Mouse (Mus musculus): Measurements from ENCODE around the gene Pcsk7.

Gene Pcsk7

DNA sequence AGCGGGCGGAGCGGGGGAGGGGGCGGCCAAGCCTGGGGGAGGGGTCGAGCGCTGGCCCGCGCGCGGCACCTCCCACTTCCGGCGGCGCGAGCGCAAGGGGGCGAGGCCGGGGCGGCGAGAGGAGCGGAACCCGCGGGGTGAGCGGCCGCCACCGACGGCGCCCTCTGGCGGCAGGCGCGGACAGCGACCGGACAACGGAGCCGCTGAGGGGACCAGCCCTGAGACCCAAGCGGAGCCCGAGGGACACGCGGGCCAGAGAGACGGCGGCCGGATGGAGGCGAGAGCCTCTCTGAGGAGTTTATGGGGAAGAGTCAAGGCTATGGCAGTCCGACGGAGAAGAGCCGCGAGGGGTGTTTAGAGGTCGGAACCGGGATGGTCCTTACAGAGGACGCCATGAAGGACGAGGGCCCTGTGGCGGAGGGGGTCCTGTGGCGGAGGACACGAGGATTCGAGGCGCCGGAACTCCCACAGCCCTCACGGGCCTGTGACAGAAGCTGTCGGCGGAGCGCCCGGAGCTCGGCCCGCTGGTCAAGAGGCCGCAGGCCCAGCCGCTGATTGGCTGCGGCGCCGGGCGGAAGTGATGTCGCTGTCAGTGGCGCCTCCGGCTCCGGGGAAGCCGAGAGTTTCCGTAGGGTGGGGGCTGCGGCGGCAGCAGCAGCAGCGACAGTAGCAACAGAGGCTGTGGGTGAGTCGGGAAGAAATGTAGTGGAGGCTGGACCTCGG is at the start of gene Pcsk7, which contains the start of gene Rnf214:
Gene Pcsk7, plus strand, starts transcription at position 143 of the 723 bp plus-strand sequence.
Gene Rnf214, minus strand, starts transcription at position 557 of the 723 bp plus-strand sequence.
- peak; percentile 94 for DNase-seq

DNA sequence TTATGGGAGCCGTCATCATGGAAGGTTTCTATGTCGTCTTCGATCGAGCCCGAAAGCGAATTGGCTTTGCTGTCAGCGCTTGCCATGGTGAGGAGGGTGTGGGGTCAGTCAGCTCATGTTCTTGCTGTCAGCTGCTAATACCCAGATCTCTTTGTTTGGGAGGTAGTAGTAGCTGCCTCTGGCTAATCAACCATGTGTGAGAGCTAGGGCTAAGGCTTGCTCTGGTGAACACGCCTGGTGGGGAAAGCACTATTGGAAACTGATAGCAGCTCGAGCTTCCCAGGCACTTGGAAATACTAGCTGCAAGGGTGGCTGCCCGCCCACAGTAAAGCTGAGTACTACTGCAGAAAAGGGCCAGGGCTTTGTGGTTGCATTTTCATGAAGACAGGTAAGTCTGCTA is 46.9 kb upstream of the Pcsk7 start:
- no peak for DNase-seq

DNA sequence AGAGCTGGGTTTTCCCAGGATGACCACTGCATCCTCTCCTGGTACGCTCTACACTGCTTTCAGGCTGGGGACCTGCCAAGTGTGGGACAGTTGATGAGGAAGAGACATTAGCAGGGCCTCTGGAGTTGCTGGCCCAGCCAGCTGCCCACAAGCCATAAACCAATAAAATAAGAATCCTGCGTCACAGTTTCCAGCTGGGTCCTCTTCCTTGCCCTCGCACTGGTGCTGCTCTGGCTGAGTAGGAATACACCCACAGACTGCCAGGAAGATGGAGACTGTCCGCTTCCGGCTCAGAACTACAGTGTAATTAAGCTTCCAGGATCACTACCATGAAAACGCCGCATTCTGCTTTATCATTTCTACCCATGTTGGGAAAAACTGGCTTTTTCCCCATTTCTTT is 44.5 kb upstream of the Pcsk7 start:
- DNase-seq, result no peak

DNA sequence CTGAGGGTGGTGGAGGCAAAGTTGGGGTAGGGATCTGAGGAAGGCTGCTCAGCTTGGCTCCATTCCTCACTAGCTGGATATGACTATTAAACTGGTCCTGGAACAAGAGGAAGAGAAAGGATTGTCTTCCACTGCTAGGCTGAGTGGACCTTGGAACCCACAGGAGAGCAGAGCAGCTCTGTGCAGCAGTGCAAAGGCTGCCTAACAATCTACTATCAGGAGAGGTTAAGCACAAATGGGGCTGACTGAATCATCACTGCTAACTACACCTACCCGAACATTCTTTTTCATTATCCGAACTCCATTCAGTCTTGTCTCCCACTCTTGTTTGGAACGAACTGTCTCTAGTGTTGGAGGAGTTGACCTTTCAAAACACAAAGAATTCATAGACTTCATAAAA is 37.1 kb upstream of the Pcsk7 start:
- DNase-seq, result no peak

DNA sequence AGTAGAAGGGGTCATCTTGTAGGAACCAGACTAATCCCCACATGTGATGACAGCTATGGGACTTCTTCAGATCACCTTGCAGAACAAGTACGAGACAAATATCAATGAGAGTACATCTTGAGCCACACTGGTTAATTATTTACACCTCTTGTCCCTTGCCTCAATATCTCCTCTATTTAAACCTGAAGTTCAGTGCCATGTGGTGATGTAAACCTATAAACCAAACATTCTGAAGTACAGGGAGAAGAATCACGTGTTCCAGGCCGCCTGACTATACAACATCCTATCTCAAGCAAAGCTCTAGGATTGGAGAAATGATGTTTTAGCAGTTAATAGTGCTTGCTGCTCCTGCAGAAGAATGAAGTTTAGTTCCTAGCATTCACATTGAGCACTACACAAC is 36.0 kb upstream of the Pcsk7 start:
- no peak for DNase-seq

DNA sequence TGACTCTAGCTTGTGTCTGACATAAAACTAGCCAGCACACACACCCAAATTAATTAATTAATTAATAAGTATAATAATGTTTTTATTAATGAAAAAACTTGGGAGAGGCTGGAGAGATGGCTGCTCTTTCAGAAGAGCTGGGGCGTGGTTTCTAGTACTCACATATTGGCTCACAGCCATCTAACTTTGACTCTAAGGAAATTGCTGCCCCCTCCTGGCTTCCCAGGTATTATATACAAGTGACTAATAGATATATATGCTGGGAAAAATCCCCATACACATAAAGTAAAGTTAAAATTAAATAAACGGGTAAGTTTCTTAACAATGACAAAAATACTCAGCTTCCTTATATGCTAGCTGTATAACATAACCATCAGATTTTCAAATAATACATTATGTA is 28.4 kb upstream of the Pcsk7 start:
- no peak for DNase-seq

DNA sequence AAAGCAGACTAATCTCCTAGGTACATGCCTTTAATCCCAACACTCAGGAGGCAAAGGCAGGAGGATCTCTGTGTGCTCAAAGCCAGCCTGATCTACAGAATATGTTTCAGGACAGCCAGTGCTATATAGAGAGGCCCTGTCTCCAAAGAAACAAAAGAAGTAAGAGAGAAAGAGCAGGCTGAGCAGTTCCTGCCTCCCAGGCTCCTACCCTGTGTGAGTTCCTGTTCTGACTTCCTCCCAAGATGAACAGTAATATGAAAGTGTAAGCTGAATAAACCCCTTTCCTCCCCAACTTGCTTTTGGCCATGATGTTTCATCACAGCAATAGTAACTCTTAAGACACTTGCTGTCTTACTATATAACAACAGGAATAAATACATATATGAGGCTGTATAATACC is 12.6 kb upstream of the Pcsk7 start:
- no peak for DNase-seq

DNA sequence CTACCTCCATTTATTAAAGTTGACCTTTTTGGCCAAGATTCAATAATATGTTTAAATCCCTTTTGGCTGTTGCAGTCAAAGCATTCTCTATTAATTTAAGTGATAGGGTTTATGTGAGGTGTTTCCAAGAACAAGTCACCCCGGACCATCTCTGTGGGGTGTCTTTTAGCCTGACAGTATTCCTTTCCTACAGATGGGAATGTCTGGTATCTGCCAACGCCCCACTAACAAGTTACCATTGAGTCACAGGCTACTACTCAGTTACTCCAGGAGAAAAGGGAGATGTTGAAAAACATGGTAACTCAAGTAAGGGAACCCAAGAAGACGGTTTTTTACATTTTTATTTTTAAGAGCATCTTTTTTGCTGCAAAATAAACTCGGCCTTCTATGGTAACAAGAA is 1.1 kb upstream of the Pcsk7 start:
- no peak for DNase-seq

DNA sequence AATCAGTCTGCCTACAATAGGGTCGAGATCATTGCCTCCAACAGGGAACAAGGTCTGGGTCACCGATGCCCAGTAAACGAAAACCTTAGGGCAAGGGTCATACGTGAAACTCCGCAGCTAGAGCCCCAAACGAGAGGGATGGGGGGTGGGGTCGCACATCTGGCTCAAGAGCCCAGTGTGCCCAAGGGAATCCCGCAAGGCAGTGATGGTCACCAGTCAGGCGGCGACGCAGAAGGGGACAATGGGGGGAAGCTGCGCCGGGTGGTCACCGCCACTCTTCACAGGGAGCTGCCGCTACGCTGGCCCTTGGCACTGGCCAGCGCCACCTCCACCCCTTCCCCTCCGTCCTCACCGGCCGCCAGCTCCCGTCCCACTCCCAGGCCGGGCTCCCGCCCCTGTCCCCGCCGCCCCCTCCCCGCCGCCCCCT is 473 bp upstream of the Pcsk7 start:
- DNase-seq, result peak; percentile 62

DNA sequence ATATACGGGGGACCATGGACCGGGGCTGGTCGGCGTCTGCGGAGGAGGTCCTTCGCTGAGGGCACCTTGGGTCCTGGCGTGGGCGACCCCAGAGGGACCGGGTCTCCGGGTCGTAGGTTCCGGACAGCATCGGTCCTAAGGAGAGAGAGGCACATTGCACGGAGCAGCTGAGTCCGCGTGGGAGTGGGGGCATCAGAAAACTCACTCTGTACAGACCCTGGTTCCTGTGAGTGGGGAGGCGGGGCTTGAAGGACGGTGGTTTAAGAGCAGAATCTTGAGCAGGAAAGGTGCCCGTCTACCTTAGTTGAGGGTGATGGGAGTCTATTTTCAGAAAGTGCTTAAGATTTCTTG is 756 bp downstream of the Pcsk7 start:
- DNase-seq, result no peak

DNA sequence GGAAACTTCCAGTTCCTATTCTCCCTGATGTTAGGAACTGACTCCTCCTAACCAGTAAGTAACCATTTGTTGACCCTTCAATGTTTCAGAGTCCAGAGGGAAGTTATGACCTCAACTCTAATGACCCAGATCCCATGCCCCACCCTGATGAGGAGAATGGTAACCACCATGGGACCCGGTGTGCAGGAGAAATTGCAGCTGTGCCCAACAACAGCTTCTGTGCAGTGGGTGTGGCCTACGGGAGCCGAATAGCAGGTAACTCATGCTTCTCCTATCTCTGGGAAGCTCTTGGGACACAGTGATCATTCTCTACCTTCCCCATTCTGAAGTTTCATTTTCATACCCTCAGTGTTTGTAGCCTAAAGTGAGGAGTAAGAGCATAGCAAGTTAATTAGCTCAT is 4.7 kb downstream of the Pcsk7 start:
- DNase-seq, result no peak

DNA sequence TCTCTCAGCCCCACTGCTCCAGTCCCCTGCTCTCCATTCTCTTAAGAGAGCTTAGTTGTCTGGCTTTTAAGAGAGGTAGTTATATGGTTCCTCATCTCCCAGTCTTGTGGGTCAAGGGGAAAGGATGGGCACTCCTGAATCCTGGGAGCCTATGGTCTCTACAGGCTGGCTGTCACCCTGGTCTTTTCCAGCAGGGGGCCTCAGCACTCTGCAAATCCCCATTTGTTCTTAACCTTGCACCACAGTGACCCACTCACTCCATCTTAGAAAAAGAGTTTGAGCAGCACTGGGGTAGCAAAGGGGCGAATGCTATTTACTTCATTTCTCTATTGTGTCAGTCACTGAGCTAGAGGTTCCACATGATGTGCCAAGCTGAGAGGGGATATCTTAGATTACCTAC is 5.4 kb downstream of the Pcsk7 start:
- DNase-seq, result peak; percentile 43

DNA sequence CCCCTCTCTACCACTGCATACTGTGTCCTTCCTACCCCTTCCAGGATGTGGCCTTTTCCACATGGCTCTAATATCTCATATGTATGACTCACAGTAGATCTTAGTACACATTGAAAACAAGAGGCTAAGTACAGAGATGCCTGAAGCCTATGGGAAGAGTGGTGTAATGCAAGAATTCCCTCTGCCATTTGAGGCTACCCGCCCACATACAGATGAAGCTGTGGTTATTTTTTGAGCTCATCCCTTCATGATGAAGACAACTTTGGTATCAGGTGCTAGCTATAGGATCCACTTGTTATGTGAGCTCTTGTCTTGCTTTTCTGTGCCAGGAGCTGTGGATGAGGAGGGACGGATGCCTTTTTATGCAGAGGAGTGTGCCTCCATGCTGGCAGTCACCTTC is 9.4 kb downstream of the Pcsk7 start:
- no peak for DNase-seq

DNA sequence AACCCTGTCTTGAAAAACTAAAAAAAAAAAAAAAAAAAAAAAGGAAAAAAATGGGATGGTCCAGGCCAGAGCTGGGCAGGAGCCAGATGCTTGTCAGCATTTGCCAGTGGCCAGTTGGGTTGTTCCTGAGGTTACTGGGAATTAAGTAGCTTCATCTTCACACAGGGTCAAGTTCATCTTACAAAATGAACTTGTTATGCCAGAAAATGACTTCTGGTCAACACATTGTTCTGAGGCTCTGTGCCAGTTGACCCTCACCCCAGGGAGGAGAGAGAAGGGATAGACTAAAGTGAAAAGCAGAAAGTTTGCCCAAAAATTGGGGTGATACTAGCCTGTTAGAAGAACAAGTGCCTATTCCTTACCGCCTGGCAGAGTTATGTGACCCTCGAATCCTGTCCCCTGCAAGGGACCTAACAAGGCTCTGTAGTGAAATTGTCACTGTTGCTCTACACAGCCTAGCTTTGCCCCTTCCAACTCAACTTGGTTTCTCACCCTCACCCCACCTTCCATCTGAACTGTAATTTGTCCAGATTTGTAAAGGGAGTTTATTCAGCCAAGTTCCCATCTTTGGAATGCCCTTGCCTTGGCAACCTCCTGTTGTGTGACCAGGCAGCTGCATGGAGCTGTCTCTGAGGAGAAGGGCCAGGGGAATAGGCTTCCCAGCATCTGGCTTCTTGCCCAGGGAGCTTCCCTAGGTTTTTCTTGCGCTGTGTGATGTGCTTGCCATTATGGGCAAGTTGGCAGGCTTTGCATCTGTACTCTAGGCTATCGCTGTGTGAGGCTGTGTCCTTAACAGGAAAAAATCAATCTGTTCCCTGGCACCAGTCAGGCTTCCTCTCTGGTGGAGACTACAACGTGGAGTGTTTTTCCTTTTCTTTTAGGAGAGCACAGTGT is 11.0 kb downstream of the Pcsk7 start:
- no peak for DNase-seq

DNA sequence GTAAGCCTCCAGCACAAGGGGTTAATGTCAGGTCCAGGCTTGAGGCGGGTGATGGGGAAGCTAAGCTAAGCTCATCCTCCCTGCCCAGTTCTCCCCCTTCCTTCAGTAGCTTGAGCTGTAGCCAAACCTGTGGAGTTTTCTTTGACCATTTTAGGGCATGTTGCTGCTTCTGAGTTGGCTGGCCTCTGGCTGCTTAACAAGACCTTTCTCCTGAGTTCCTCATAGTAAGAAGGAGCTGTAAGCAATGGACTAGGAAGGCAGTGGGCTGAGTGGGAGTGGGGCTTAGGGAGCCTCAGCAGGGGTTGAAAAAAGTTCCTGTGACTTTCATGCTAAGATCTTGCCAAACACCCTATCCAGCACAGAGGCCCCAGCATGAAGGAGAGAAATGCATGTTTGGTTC is 13.6 kb downstream of the Pcsk7 start:
- DNase-seq, result no peak

DNA sequence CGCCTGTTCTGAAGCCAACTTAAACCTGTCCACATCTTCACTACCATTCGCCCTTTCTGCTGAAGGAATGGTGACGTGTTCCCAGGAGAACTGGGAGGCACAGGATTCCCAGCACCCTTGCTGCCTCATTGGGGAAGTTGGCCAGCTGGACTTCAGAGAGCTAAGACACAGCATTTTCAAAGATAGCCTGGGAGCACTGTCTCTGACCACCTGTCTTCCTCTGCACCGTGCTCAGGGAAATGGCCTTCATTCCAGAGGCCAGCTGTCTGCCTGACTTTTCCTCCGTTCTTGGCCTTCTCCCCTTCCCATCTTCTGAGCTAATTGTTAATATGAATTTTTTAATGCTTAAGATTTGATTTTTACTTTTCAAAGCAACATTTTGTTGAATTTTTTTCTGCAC is 23.0 kb downstream of the Pcsk7 start:
- DNase-seq, result no peak

DNA sequence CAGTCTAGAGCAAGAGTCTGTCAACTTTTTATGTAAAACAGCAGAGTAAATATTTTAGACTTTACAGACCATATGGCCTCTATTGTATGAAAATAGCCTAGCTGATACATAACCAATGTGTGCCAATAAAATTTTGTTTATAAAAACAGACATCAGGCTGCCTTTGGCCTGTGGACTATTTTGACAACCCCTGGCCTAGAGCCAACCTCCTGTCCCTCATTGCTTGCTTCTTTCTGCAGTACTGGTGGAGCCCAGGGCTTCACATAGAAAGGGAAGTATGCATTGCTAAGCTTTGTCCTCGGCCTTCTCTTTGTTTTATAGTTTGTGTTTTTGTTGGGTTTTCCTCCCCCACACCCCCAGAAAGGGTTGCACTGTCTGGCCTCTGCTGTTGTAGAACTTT is 25.7 kb downstream of the Pcsk7 start:
- no peak for DNase-seq

DNA sequence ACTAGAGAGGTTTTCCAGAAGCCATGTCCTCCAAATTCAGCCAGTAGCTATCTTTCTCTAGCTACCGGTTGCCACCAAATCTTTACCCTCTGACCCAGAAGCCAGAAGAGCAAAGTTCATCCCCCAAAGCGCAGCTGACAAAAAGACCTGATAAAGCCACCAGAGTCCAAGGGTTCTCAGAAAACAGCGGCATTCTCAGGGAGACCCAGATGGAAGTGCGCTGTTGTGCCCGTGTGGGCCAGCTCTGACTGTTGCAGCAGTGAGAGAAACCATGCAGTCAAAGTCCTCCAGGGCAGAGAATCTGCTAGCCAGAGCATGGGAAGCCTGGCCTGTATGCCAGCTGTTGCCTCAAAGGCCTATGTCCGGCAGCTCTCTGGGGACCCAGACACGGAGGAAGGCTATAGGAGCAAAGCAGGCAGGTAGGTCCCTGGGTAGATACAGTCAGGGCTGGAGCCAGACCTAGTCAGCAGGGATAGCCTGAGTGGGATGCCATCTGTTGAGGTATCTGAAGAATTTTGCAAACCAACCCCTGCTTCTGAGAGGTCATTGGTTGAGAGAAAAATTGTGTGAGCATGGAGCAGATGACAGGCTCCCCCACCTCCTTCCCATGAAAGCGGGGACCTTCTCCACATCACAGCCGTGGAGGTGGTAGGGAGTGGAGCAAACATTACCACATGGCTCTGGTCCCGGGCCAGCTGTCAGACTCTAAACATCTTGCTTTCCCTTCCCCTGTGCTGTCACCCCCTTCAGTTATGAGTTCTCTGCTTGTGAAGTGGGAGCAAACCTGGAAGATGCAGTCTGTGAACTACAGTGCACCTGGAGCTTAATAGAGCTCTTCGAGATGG is 26.5 kb downstream of the Pcsk7 start:
- DNase-seq, result peak; percentile 19

DNA sequence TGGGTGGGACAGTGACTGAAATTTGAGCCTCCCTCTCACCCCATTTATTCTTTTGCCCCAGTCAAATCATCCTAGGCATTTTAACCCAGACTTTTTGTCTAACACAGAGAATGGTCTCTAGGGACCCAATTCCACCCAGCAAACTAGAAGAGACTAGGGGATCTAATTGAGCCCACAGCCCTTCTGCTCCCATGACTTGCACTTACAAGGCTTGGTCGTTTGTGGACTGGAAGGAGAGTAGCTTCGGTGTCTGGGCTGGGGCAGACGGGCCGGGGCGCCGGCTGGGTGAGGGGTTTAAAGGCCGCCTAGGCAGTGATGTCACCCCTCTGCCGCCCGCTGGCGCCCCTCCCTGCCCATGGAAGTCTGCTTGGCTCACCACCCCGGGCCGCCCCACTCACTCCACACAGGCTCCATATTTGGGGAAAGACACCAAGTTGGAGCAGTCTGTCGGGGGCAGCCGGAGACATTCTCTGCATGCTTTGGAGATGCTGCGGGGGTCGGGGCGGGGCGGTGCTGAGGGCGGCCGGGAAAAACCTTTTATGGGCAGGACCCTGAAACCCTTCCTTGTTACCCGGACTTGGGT is 29.4 kb downstream of the Pcsk7 start, which contains the start of gene Tagln:
Gene Tagln, minus strand, starts transcription at position 431 of the 583 bp plus-strand sequence.
- DNase-seq, result peak; percentile 37

DNA sequence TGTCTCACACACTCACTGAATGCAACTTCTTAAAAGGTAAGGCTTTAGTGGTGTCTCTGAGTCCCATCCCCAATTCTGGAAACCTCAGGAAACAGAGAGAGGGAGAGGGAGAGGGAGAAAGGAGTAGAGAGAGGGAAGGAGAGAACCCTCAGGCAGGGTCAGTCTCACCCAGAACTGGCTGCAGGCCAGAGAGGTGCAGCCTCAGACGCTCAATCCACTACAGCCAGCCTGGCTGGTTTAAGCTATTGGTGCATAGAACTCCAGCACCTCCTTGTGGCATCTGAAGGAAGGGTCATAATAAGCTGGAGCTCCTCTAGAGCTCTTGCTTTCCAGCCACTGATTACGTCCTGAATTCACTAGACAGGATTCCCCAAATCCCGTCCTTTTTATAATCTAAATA is 30.6 kb downstream of the Pcsk7 start:
- DNase-seq, result peak; percentile 84

DNA sequence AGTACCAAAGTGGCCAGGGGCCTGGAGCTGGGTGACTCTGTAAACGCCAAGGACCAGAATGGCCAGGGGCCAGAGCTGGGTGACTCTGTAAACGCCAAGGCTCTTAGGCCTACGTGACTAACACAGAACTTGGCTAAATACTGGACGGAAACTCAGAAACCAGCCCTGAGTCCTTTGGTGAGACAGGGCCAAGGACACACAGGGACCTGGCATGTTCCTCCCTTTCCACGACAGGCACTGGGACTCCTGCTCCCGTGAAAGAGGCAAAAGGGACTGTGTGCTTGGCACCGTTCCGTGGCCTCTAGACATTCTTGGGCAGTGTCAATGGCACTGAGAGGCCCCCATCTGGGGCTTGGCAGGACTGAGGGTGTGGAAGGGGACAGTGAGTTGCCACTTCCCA is 31.8 kb downstream of the Pcsk7 start:
- no peak for DNase-seq

DNA sequence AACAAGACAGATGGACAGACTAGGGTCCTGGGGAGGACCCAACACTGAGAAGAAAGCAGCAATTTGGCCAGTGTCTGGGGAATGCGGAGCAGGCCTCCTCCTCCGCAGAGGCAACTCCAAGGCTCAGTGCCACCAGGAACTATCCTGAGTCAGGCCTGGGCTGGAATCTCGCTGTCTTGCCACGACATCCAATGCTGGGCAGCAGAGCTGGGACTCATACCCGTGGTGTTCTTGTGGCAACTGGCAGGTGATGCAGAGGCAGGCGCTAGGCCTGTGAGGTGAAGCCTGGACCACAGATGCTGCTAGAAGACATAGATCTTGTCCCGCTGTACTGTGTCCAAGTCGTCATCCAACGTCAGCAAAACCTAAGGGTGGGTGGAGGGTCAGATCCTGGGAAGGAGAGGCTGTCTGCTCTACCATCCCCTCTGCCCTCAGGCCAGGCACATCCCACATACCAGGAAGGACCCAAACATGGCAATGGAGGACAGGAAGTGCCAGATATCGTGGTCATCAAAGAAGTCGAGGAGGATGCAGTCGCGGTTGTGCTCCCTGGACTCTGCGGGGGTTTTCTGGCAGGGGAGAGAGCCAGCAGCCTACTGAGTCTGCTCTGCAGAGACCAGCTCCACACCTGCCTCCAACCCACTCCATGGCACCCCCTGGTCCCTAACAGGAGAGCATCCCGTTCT is 32.8 kb downstream of the Pcsk7 start:
- no peak for DNase-seq

Measured in retina, postnatal 1 day (tissue).